Mouse (Mus musculus) limb, embryonic 14.5 days (tissue): ENCODE measurements around the gene Sephs2. TPM values are rescaled to one million over a fixed set of nuclear protein-coding genes. Genes with fewer than 3 reads are reported as not detected.
A peak's percentile ranks its signal among the peaks of the same experiment; 100 is the strongest.

Source experiments
- ATAC-seq: fragments of 200-750 bp; cut with Nextera tagmentation; 2 replicates; pipeline ENCODE4 v1.8.0; 2017; ENCODE audit warnings: low read depth, moderate number of reproducible peaks, moderate TSS enrichment; ENCODE audit not compliant: low FRiP score
- DNase-seq: peaks from one replicate; pipeline ENCODE4 v3.0.0-alpha.2; 2015; ENCODE audit warnings: low spot score
- H3K27ac ChIP-seq: fragments of 300-500 bp; sonication (generic); replicated peaks from 2 replicates; pipeline ENCODE4 v1.5.1; 2014; ENCODE audit warnings: low read depth, mild to moderate bottlenecking, low read length, moderate library complexity, mixed read lengths
- H3K27me3 ChIP-seq: fragments of 300-500 bp; sonication (generic); 2 replicates; pipeline ENCODE4 v1.6.1; 2014; ENCODE audit warnings: low read length, mixed read lengths; ENCODE audit not compliant: control insufficient read depth, insufficient read depth
- H3K36me3 ChIP-seq: fragments of 300-500 bp; sonication (generic); 2 replicates; pipeline ENCODE4 v1.6.1; 2014; ENCODE audit warnings: mild to moderate bottlenecking, low read length, moderate library complexity, mixed read lengths; ENCODE audit not compliant: control insufficient read depth, insufficient read depth
- H3K4me1 ChIP-seq: fragments of 300-500 bp; sonication (generic); 2 replicates; pipeline ENCODE4 v1.6.1; 2014; ENCODE audit warnings: antibody characterized with exemption, low read length, mixed read lengths; ENCODE audit not compliant: control insufficient read depth, insufficient read depth
- H3K4me2 ChIP-seq: fragments of 300-500 bp; sonication (generic); replicated peaks from 2 replicates; pipeline ENCODE4 v1.6.1; 2014; ENCODE audit warnings: low read depth, mild to moderate bottlenecking, low read length, moderate library complexity; ENCODE audit not compliant: severe bottlenecking
- H3K4me3 ChIP-seq: fragments of 300-500 bp; sonication (generic); replicated peaks from 2 replicates; pipeline ENCODE4 v1.5.1; 2014; ENCODE audit warnings: low read length
- H3K9ac ChIP-seq: fragments of 300-500 bp; sonication (generic); 2 replicates; pipeline ENCODE4 v1.6.1; 2014; ENCODE audit warnings: mild to moderate bottlenecking, low read depth, low read length, moderate library complexity; ENCODE audit not compliant: severe bottlenecking
- H3K9me3 ChIP-seq: fragments of 300-500 bp; sonication (generic); 2 replicates; pipeline ENCODE4 v1.6.1; 2016; ENCODE audit warnings: low read length; ENCODE audit not compliant: control insufficient read depth
- POLR2A ChIP-seq: fragments of 200-500 bp; IDR thresholded peaks from 2 replicates; pipeline ENCODE4 v1.8.0; 2012; ENCODE audit warnings: inconsistent platforms, mild to moderate bottlenecking, moderate library complexity, borderline replicate concordance; ENCODE audit not compliant: insufficient read depth, insufficient read length; ENCODE audit errors: extremely low read depth
- WGBS: fragments of 180-500 bp; shearing (Covaris S2); extraction: QIAGEN DNeasy Blood & Tissue Kit; methylation state at CpG from one replicate; pipeline ENCODE4 v1.1.7; 2014; 5-methylcytosine and 5-hydroxymethylcytosine counted together
- polyA plus RNA-seq, 2 experiments: library from polyadenylated mRNA; depleted of rRNA in 1 of 2; stranded (reverse) in 1 of 2; unstranded in 1 of 2; fragments of >200 nt; fragmentation: Nextera tagmentation in 1 of 2; extraction: Ambion mirVana in 1 of 2; gene quantifications; 2 replicates each; pipeline versions ENCODE4 v1.2.1 to v1.2.3; 2012 to 2014

Sephs2 gene
- polyA plus RNA-seq, 2 experiments: 24.3 to 79.3 TPM

GRCm38 (mm10) chr7:127280092-127280491 is 6.2 kb upstream of the Sephs2 start:
- no peak overlapping the region for H3K9ac ChIP-seq
- no peaks in the 10 kb centered on the region for H3K9me3 ChIP-seq
- 61% methylated on average over 3 of the region's 3 CpGs for WGBS
- no peak overlapping the region for H3K27ac ChIP-seq
- no peak overlapping the region for H3K4me3 ChIP-seq
- ATAC-seq: no peak
- TF ChIP-seq POLR2A: no peak
- no peaks in the 10 kb centered on the region for H3K36me3 ChIP-seq
- DNase-seq: no peak
- no peak overlapping the region for H3K4me2 ChIP-seq
- H3K4me1 ChIP-seq: no peaks in the 10 kb centered on the region
- no peaks in the 10 kb centered on the region for H3K27me3 ChIP-seq

- DNase-seq (peak; percentile 14), ATAC-seq (no peak)
- Histone ChIP-seq H3K4me2 (no peak overlapping the region), H3K9me3 (no peaks in the 10 kb centered on the region), H3K36me3 (no peaks in the 10 kb centered on the region), H3K27me3 (no peaks in the 10 kb centered on the region), H3K9ac (no peak overlapping the region; the same call in 1 of the 2 replicates), H3K27ac (no peak overlapping the region), H3K4me3 (no peak overlapping the region), H3K4me1 (no peaks in the 10 kb centered on the region)
- WGBS: 21% methylated on average over 8 of the region's 8 CpGs
- no peak for TF ChIP-seq POLR2A
Observed at GRCm38 (mm10) chr7:127278311-127278710, 4.5 kb upstream of the Sephs2 start.

DNA sequence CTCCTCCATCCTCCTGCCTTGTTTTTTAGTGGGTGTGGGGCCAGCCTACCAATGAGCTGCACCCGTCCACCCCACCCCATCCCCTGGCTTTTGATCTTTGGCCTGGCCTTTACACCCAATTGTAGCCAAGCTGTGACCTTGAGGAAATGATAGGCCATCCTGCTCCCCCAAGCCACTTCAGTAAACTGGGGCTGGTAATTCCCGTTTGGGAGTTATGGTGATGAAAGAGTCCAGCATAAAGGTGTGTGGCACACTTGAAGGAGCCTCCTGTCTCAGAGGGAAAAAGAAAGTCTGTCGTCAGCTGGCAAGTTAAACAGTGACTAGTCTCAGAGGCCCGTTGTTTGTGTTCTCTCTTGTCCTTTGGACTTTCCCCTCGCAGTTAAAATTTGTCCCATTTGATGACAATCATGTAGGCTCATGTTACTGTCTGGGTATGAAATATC is 2.7 kb upstream of the Sephs2 start:
- H3K27me3 ChIP-seq: no peaks in the 10 kb centered on the region
- TF ChIP-seq POLR2A: no peak
- no peak for ATAC-seq
- DNase-seq: no peak
- H3K4me3 ChIP-seq: no peak overlapping the region
- H3K4me1 ChIP-seq: 0 out of 2 replicates have a peak, but pooled peaks cover 3% of the 10 kb centered on the region
- no peak overlapping the region for H3K4me2 ChIP-seq
- H3K9me3 ChIP-seq: no peaks in the 10 kb centered on the region
- no peak overlapping the region for H3K9ac ChIP-seq
- H3K36me3 ChIP-seq: peaks cover 8% of the 10 kb centered on the region
- 67% methylated on average over 5 of the region's 5 CpGs for WGBS
- no peak overlapping the region for H3K27ac ChIP-seq

DNA sequence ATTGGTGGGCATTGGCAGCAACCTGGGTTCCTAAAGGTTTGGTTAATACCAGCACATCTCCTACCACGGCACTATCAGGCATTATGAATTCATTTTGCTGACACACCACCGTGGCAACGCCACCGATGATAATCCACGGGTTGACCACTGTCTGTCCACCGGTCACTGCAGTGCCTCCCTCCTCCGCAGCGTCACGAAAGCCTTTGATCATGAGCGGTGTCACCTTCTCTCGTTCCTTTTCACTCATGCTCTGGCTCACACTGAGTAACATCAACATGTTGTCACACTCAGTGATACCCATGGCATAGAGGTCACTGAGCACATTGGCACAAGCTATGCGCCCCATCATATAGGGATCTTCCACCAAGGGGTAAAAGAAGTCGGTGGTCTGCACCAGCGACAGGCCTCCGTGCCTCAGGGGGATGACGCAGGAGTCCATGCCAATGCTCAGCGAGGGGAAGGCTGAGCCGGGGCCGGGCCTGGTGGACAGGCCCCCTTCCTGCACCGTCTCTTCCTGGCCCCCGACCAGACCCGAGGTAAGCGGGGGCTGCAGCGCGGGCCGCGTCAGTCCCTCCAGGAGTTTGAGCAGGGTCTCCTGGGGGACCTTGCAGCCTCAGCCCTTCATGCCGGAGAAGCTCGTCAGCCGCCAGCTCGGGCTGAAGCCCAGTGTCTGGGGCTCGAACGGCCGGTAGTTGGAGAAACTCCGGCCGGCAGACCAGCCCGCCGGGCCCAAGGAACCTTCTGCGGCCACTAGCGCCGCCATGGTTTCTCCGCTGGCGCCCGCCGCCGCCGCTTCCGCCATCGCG is 534 bp downstream of the Sephs2 start:
- Histone ChIP-seq H3K36me3 (peaks cover 19% of the 10 kb centered on the region), H3K9ac (peak overlapping the region; percentile 93), H3K27ac (peak overlapping the region; percentile 81), H3K27me3 (no peaks in the 10 kb centered on the region), H3K4me1 (0 out of 2 replicates have a peak, but pooled peaks cover 3% of the 10 kb centered on the region), H3K4me2 (peak overlapping the region; percentile 92), H3K9me3 (no peaks in the 10 kb centered on the region), H3K4me3 (peak overlapping the region; percentile 86)
- ATAC-seq (peak; percentile 53), DNase-seq (no peak)
- no peak for TF ChIP-seq POLR2A
- WGBS: 19% methylated on average over 50 of the region's 50 CpGs

DNA sequence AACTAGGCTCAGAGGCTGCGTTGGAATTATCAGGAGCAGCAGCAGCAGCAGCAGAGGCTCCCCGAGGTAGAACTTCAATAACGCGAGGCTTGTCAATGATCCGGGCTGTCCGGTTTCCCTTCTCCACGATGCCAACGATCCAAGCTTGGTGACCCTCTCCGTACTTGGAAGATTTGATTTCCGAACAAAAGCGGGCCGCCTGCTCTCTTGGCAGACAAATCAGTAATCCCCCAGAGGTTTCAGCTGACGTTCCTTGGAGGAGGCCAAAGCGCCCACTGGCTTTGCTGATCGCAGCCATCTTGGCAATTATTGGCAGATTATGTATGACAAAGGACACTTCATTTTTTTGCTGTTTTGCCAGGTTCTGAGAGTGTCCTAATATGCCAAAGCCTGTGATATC is 1.3 kb downstream of the Sephs2 start:
- WGBS: 94% methylated on average over 15 of the region's 15 CpGs
- H3K4me1 ChIP-seq: 0 out of 2 replicates have a peak, but pooled peaks cover 3% of the 10 kb centered on the region
- no peak for TF ChIP-seq POLR2A
- no peaks in the 10 kb centered on the region for H3K27me3 ChIP-seq
- no peaks in the 10 kb centered on the region for H3K9me3 ChIP-seq
- H3K4me2 ChIP-seq: peak overlapping the region; percentile 92; the same call in 1 of the 2 replicates
- peak overlapping the region; percentile 86 for H3K4me3 ChIP-seq
- no peak overlapping the region for H3K9ac ChIP-seq
- ATAC-seq (no peak), DNase-seq (no peak)
- no peak overlapping the region for H3K27ac ChIP-seq
- H3K36me3 ChIP-seq: peaks cover 19% of the 10 kb centered on the region

DNA sequence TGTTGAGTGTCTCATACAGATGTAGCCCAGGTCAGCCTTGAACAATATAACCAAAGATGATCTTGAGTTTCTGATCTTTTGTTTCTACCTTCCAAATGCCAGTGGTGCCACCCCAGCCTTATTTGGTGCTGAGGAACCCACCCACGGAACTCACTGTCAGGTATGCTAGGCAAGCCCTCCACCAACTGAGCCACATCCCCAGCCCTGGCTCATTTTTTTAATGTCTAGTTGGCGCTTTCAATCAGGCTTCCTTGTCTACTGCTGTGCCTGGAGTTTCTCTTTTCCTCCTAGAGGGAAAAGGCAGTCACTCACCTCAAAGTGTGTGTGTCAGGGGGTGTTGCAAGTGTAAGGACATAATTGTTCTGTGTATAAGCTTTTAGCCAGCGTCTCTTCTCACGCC is 2.8 kb downstream of the Sephs2 start:
- Histone ChIP-seq H3K9ac (no peak overlapping the region), H3K4me2 (no peak overlapping the region), H3K27ac (no peak overlapping the region), H3K4me3 (no peak overlapping the region), H3K27me3 (no peaks in the 10 kb centered on the region), H3K36me3 (peaks cover 19% of the 10 kb centered on the region), H3K9me3 (no peaks in the 10 kb centered on the region), H3K4me1 (0 out of 2 replicates have a peak, but pooled peaks cover 3% of the 10 kb centered on the region)
- DNase-seq (no peak), ATAC-seq (no peak)
- TF ChIP-seq POLR2A: no peak
- 93% methylated on average over 4 of the region's 4 CpGs for WGBS
